Mouse (Mus musculus) inflammation-experienced regulatory T-cells, adult 6 months (primary cell): Measurements from ENCODE around the gene Nme9. TPM values are rescaled to one million over a fixed set of nuclear protein-coding genes. Genes with fewer than 3 reads are reported as not detected.

ENCODE experiments used
- ATAC-seq: one replicate; pipeline ENCODE4 v1.8.0; 2017
- polyA plus RNA-seq, 3 experiments: library from polyadenylated mRNA; unstranded; fragments of 100-300 nt; shearing (Covaris generic); gene quantifications; one replicate each; pipeline ENCODE4 v1.2.1; 2017

The Nme9 gene
- not detected for polyA plus RNA-seq

DNA sequence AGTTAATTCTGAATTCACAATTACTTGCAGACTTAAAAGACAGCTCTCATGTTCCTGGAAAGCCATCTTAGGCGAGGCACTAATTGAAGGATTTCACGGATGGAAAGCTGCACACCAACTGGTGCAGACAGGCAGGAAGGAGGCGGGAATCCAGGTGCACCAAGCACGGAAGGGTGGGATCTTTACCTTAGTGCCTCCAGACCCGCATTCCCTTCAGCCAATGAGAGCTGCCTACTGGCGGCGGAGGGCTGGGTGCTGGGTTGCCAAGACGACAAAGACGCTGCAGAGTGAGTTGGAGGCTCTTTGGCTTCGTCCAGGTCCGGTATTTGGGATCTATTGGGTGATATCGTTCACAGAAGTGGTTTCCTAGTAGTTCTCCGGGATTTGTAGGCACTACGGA is at the start of gene Nme9:
Gene Nme9 (plus strand): TSS at position 315 of the 400 bp plus-strand sequence.
- no peak for ATAC-seq

DNA sequence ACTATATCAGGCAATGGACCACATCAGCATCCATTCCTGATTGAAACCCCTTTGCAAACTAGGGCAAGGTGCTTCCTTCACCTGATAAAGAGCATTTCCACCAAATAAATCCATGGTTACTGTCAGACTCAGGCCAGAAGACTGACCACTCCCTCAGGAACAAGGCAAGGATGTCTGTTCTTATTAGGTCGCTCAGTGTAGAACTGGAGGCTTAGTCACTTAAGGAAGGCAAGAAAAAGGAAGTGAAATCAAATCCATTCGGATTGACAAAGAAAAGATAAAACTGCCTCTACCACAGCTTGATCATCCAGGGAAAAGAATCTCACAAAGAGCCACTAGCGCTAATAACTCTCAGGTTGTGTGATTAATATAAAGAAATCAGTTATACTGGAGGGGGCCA is 42.0 kb upstream of the Nme9 start:
- no peak for ATAC-seq

DNA sequence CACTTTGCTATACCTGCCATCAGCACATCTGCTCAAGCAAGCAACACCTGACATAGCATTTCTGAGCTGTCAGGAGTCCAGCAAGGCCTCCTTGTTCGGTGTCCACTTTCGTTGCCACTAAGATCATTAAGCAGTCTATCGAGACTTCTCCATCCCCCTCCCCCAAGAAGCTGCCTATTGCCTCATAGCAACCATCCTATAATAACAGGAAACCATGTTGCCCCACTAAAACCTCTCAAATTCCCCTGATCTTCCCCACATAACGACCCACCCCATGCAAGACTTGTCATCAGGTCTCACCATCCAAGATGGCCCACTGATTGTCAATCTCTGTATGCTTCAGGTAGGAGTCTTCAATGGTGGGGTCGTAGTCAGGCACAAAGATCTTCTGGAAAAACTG is 40.2 kb upstream of the Nme9 start:
- no peak for ATAC-seq

DNA sequence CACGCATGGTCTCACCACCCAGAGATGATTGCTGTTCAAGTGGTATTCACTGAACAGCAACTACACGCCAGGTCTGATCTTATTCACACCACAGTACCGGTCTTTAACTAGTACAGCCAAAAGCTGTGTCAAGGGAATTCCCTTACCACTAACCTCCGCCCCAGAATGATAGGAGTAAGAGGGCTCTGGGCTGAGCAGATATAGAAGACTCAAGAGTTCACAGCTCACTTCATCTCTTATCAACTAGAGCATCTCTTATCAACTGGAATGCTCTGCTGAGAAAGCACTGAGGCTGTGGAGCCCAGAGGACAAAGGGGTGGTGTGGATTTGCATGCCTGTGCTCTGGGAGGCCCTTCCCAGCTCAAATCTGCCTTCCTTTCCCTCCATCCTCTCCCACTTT is 39.5 kb upstream of the Nme9 start:
- no peak for ATAC-seq

DNA sequence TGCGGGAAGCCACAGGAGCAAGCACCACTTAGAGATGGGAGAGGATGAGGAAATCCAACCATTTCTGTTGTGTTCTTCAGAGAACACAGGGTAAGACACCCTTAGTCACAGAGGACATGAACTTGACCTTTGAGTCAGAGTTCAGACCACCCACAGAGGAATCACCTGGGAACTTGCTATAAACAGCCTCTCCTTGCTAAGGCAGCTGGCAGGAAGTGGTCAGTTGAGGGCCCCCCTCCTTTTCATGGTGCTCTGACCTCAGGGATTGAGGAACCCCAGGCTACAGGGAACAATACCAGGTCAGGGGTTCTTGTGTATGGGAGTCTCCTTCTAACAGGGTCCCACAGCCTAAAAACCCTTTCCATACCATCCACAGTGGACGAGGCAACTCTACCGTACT is 34.5 kb upstream of the Nme9 start:
- ATAC-seq = no peak

DNA sequence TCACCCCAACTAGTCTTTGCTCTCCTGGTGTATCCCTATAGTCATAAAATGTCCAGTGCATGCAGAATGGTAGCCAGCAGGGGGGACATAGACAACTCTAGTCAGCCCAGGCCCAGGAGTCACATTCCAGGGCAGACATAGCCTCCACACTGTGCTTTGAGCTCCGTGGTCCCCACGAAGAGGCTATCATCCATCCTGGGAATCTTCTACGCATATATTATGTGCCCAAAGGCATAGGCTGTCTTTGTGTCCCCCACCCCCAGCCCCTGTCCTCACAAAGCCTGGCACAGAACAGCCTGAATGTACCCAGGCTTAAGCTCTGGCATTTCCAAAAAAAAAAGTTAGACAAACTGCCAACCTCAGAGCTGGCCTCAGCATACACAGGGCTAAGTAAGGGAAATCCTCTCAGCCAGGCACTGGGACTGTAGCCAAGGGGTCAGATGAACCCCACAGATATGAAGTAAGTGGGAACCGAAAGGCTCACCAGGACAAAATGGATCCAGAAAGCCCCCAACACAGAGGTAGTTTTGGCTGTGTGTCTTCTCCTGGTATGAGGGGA is 33.9 kb upstream of the Nme9 start:
- no peak for ATAC-seq

DNA sequence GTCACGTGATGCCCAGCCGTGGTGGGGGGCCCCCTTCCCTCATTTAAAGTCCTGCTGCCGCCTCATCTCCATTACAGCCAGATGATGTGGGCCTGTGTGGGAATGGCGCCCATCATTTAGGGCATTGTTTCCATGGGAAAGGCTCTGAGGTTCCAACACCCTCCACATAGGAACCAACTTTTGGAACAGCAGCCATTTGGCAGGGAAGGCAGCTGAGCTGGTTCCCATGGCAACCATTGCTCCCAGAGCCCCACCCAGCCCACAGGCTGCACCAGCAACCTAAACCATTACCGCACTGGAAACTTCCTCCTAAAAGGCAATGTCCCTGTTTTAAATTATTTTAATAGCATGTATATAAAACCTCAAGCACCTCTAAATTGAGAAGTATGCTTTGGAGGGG is 32.9 kb upstream of the Nme9 start:
- ATAC-seq = no peak

DNA sequence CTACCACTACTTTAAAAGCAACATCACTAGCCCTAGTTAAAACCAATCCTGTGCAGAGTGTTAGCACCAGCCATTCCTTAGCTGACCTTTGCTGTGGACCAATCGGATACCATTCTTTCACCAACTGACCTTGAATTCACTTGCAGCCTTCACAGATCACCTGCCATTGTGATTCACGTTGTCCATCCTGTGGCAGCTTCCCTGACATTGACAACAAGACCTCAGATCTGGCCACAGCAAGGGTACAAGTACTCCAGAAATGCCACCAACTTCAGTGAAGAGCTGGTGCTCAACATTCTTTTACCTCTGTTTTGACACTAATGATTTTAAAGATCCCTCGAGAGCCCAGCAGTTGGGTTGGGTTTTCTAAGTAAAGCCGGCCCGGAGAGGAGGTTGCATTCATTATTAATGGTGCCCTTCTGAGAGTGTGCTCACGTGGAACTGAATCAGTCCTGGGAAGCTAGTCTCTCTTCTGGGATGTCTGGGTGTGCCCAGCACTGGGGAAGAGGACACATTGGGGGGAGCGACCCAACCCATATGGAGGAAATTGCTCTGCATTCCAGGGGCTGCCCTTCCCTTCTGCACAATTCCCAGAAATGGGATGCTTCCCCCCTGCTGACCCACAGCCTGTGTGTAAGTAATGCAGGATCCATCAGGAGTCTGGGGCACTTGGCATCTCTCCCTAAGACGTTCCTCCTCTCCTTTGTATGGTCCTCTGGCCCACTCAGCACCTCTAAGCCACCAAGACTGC is 31.1 kb upstream of the Nme9 start:
- ATAC-seq = no peak

DNA sequence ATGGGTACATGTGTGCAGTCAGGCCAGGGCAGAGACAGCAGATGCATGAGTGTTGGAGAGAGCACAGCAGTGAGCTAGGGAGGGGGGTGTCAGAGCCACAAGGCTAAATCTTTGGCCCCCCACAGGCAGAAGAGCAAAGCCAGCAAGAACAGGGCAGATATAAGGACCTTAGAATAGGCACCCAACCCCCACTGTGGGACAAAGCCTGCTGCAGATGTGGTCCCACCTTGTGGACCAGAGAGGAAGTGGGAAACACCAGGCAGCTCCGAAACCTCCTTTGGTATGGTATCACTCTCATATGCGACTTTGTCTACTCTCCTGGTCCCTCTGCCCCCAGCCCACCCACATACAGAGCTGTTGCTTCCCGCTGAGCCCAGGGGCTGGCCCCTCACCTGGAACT is 29.4 kb upstream of the Nme9 start:
- ATAC-seq = no peak

DNA sequence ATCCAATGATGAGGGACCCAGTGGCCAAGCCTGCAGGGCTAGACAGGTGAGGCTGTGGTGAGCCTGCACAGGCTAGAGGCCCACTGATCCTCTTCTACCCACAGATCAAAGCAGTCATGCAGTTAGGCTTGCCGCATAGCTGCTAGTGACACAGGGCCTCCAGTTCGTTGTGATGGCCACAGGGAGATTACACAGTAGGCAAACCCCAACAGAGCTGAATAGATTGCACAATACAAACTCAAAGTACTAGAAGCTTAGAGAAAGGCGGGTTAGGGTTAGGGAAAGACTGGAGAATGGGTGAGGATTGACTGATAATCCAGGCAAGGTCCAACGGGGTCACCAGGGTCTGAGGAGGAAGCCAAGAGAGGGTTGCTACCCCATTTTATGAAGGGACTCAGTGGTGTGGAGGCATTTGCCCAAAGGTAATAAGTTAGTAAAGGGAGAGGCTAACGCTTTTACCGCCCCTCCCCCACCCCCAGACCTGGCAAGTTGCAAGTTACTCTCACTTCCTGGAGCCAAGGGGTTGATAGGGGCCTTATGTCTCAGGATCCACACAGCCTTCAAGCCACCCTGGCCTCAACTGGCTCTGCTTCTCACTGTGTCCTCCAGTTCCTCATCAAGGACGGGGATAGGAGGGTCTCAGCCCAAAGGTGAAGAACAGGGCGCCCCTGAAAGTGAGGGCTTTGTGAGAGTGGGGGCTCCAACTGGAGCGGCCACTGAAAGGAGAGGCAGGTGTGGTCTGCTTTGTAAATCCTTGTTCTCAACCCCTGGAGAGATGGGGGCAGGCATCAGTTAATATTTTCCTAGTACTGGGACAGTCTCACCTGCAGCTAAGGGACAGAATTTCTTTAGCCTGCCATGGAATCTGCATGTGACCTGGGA is 27.3 kb upstream of the Nme9 start:
- no peak for ATAC-seq

DNA sequence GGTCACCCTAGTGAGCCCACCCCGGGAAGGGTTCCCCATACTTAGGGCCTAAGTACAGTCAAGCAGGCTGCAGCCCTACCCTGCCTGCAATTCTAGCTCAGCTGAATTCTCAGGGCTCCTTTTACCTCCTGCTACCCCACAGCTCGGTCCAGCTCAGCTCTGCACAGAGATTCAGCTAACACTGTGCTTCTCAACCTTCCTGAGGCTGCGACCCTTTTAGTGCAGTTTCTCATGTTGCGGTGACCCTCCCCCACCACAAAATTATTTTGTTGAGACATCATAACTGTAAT is 26.8 kb upstream of the Nme9 start:
- ATAC-seq = no peak

DNA sequence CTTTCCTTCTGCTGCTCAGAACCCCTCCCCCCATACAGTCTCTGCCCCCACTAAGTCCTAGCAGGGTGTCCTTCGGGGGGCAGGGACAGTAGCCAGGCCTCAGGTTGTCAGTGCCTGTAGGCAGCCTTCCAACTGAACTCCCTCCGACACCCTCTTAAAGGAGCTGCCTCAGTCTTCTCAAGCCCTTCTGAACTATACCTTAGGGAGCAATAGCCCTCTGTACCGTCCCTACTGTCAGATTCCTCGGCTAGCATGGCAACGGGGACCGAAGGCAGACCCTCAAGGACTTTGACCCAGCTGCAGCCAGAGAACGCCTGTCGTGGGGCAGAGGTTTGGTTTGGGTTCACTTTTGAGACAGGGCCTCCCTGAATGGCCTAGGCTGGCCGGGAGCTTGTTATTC is 26.0 kb upstream of the Nme9 start:
- no peak for ATAC-seq

DNA sequence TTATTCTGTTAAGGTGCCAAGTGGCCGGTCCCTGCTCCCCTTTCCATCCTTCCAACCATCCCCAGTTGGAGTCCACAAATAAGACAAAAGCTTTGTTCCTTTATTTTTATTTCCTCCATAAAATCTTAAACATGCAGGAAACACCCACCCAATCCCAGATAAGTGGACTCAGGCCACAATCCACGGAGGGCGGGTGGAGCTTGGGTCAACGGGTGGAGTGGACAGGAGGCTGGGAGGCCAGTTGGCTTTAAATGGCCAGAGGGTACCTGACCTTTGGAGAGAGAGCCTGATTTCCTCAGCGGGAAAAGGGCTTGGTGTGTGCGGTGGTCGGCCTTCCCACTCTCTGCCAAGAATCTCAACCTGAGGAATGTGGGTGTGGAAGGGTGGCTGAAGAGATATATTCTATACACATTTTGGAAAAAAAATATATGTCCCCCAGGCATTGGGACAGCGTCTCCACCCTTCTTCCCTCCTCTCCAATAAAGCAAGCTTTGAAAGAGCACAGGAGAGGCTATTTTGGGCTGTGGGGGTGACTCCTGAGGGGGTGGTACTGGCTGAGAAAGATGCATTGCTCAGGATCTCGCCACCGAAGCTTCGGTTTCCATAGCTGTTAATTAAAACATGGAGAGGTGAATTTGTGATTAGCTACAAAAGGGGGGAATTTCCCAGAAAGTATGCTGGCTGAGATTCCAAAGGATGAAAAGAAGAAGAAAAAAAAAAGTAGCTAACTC is 22.5 kb upstream of the Nme9 start:
- no peak for ATAC-seq

DNA sequence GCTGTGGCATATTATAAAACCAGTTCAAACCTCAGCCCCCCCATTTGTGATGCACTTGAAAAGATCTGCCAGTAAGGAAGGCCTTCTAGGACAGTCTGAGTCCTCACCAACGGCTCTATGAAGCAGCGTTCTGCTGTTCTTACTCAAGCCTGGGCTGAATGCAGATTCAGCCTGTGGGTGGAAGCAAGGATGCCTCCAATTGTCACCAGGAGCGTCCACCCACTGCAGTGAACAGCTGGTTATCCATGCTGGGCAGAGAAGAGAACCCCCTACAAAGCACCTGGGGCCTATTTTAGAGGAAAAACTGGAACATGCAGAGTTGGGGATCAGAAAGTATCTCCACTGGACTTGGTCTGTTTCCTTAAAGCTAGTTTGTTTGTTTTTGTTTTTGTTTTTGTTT is 21.4 kb upstream of the Nme9 start:
- ATAC-seq = no peak

DNA sequence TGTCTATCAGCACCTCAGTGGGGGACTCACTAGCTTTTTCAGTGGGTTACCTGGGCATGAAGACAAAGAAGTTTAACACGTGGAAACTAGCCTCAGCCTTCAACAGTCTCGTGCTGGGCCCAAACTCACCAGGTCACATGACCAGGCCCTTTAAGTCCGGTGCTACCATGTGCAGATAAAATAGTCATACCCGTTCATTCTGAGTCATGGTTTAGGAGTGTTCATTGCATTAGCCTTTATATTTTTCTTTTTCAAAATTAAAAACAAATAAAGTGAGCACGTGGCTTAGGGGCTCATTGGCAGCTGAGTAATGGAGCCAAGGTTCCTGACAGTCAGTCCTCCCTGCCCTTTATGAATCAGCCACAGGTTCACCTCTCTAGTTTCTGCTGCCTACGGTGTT is 20.5 kb upstream of the Nme9 start:
- ATAC-seq = no peak

DNA sequence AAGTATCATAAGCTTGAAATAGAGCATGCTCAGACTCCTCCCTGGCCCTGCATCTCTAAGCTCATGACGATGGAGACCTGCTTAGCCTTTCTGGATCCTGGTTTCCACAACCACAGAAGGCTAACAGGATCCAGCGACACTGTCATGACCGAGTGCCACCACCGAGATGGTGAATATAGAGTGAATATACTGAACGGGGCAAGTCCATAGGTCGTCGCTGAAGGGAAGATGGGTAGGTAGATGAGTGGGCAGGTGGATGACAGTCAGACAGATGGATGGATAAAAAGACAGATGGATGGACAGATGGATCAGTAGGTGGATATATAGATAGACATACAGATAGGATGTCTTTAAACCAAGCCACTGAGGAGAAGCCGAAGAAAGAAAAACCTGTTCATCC is 19.9 kb upstream of the Nme9 start:
- no peak for ATAC-seq

DNA sequence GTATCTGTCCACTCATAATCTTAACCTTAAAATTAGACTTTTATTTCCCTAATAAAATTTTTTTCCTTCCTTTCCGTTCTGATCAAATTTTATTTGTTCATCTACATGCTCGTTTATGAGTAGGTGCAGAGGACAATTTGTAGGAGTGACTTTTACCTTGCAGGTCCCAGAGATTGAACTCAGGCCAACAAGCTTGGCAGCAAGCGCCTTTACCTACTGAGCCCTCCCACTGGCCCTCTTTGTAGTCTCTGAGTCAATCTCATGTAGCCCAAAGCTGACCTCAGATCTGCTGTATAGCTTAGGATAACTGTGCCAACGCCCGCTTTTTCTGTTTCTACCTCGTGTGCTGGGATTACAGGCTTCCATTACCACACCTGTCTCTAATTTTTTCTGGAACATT is 19.3 kb upstream of the Nme9 start:
- ATAC-seq = no peak

DNA sequence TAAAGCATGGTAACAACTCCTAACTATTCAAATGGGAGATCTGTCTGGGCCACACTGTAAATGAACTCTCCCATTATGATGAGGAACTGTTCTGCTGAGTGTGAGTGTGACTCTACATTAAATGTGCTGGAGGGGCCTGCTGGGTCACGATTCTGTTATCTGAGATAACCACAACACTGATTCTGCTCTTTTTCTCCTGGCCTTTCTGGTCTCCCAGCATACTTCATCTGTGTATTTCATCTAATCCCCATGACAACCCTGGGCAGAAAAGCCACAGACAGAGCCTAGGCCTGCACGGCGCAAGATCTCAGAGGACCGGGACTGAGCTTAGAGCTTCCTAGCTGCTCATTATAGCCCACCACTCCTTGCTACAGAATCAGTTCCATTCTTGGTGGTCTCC is 18.8 kb upstream of the Nme9 start:
- no peak for ATAC-seq

DNA sequence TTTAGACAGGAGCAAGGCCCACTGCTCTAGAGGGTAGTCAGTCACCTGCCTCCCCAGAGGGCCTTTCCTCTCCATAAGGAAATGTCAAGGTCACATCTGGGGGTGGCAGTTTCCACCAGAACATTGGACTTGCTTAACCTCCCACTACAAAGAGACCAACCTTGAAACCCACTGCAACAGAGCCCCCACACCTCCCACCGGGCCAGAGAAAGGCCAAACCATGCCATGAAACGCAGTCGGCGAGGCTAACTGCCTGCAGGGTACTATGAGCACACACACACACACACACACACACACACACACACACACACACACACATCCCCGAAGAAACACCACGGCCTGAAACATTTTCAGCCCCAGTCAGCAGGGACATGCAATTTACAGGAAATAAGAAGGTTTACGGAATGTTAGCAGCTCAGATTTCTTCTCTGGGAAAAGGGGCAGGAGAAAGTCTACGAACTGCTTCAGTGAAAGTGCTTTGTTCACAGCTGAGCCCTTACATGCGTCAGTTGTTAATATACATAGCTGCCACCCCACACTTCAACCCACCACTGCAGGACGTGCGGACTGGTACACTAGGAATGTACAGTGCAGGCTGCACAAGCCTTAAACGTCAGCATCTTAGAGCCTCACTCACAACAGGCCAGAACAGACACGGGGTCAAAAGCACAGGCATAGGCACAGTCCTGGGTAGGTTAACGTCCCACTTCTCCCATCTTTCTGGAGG is 16.2 kb upstream of the Nme9 start:
- ATAC-seq = no peak

DNA sequence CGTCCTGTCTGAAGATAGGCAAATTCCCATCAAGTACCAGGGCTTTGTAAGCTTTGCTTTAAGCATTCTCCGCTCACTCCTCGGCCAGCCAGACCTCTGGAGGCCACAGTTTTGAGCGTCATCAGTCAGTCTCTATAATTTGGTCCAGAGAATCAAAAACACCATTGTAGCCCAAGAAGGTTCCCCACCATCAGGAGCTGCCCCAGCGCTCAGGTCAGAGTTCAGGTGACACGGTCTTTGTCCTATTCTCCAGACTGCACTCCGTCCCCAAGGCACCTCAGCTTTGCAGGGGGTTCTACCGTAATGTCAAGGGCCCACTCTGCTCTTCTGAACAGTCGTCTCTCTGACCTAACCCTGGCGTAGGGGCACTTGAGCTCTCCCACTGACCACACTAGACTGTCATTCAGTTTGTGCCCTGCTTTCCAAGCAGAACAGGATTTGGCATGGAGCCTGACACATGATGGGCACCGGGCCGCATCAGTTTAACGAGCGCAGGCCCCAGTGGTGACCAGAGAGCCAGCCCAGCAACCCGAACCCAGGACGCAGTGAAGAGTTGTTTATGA is 15.6 kb upstream of the Nme9 start:
- ATAC-seq = no peak

DNA sequence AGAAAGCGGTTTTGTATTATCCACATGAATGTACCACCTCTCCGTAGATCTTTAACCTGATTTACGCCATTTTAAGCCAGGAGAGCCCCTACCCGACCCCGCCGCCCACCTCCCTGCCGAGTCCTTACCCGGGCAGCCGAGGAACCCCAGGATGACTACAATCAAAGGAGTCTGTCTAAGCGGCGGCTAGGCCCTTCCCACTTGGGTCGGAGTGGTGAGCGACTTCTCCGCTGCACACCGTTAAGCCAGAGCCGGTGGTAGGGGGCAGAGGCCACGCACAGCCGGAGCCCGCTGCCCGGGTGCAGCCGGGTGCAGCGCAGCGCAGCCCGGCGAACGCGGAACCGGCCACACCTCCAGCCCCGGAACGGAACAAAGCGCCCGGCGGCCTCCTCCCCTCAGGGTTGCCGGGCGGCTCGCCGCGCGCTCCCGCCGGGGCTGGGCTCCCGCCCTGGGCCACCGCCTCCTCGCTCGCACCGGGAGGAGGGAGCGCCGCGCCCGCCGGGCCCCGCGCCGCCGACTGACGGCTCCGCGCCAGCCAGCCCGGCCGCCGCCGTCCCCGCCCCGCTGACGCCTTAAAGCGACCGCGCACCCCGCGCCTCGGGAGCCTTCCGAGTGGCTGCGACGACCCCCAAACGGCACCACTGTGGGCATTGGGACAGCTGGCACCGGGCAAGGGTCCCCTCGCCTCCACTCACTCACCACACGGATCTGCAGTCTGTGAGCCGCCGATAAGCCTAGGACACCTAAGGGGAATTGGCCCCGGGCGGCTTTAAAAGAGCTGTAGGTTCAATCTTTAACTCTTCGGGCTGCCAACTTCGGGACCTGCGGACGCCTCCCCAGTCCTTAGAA is 14.9 kb upstream of the Nme9 start:
- ATAC-seq = no peak
